Mouse (Mus musculus) kidney, postnatal 0 days (tissue): ENCODE measurements at regions not wholly inside any gene's neighbourhood (a gene's known extent, or its start where the extent isn't known, plus 50 kb on each side); places are given as distances from the start of the nearest gene placed in this dataset.
A peak's percentile ranks its signal among the peaks of the same experiment; 100 is the strongest.

Experiments used
- ATAC-seq: fragments of 200-750 bp; cut with Nextera tagmentation; replicated peaks from 2 replicates; pipeline ENCODE4 v1.8.0; 2017; ENCODE audit warnings: low read depth, moderate number of reproducible peaks, moderate TSS enrichment, moderate library complexity; ENCODE audit not compliant: low FRiP score
- DNase-seq: peaks from one replicate; pipeline ENCODE4 v3.0.0-alpha.2; 2016; ENCODE audit warnings: low spot score
- H3K27ac ChIP-seq: fragments of 300-500 bp; sonication (generic); 2 replicates; pipeline ENCODE4 v1.5.1; 2014; ENCODE audit warnings: mild to moderate bottlenecking
- H3K27me3 ChIP-seq: fragments of 300-500 bp; sonication (generic); 2 replicates; pipeline ENCODE4 v1.6.1; 2014; ENCODE audit warnings: low read length, mixed read lengths; ENCODE audit not compliant: insufficient read depth
- H3K36me3 ChIP-seq: fragments of 300-500 bp; sonication (generic); 2 replicates; pipeline ENCODE4 v1.6.1; 2014; ENCODE audit warnings: low read length, mixed read lengths; ENCODE audit not compliant: insufficient read depth
- H3K4me1 ChIP-seq: fragments of 300-500 bp; sonication (generic); replicated peaks from 2 replicates; pipeline ENCODE4 v1.6.1; 2014; ENCODE audit warnings: antibody characterized with exemption, low read length, mixed read lengths; ENCODE audit not compliant: insufficient read depth
- H3K4me2 ChIP-seq: fragments of 300-500 bp; sonication (generic); 2 replicates; pipeline ENCODE4 v1.6.1; 2014; ENCODE audit warnings: mild to moderate bottlenecking, low read length, moderate library complexity, mixed read lengths
- H3K4me3 ChIP-seq: fragments of 300-500 bp; sonication (generic); replicated peaks from 2 replicates; pipeline ENCODE4 v1.5.1; 2014; ENCODE audit warnings: low read depth, low read length
- H3K9ac ChIP-seq: fragments of 300-500 bp; sonication (generic); 2 replicates; pipeline ENCODE4 v1.6.1; 2014; ENCODE audit warnings: low read depth, low read length
- H3K9me3 ChIP-seq: fragments of 300-500 bp; sonication (generic); replicated peaks from 2 replicates; pipeline ENCODE4 v1.6.1; 2016; ENCODE audit warnings: low read length, inconsistent platforms, mixed read lengths
- CTCF ChIP-seq: IDR thresholded peaks from 2 replicates; pipeline ENCODE4 v1.5.1; 2016; ENCODE audit warnings: antibody characterized with exemption, low read depth, mild to moderate bottlenecking, moderate library complexity
- WGBS: fragments of 180-500 bp; shearing (Covaris S2); extraction: QIAGEN DNeasy Blood & Tissue Kit; methylation state at CpG from one replicate; pipeline ENCODE4 v1.1.7; 2014; 5-methylcytosine and 5-hydroxymethylcytosine counted together

GRCm38 (mm10) chr10:22921035-22921965, 101.3 kb upstream of the Tcf21 start:
- no peak for TF ChIP-seq CTCF
- Histone ChIP-seq H3K9me3 (no peaks in the 10 kb centered on the region), H3K27ac (peak overlapping the region; percentile 86), H3K4me3 (no peak overlapping the region), H3K4me2 (peak overlapping the region; percentile 31; the same call in 1 of the 2 replicates), H3K9ac (no peak overlapping the region), H3K27me3 (no peaks in the 10 kb centered on the region), H3K4me1 (0 out of 2 replicates have a peak, but pooled peaks cover 5% of the 10 kb centered on the region), H3K36me3 (no peaks in the 10 kb centered on the region)
- peak; percentile 90 for DNase-seq
- peak; percentile 74; the same call in 1 of the 2 replicates for ATAC-seq
- WGBS, result 34% methylated on average over 11 of the region's 11 CpGs

- Histone ChIP-seq H3K36me3 (no peaks in the 10 kb centered on the region), H3K4me1 (0 out of 2 replicates have a peak, but pooled peaks cover 5% of the 10 kb centered on the region), H3K9ac (no peak overlapping the region), H3K4me2 (no peak overlapping the region), H3K9me3 (no peaks in the 10 kb centered on the region), H3K4me3 (no peak overlapping the region), H3K27ac (peak overlapping the region; percentile 50; the same call in 1 of the 2 replicates), H3K27me3 (no peaks in the 10 kb centered on the region)
- DNase-seq (peak; percentile 74), ATAC-seq (no peak)
- TF ChIP-seq CTCF, result no peak
- WGBS, result 64% methylated on average over 1 of the region's 1 CpGs
Observed at GRCm38 (mm10) chr10:22919869-22920268, 99.9 kb upstream of the Tcf21 start.

- H3K36me3 ChIP-seq, result no peaks in the 10 kb centered on the region
- 97% methylated on average over 1 of the region's 1 CpGs for WGBS
- H3K9ac ChIP-seq, result no peak overlapping the region
- no peak overlapping the region for H3K27ac ChIP-seq
- 0 out of 2 replicates have a peak, but pooled peaks cover 5% of the 10 kb centered on the region for H3K4me1 ChIP-seq
- TF ChIP-seq CTCF, result no peak
- H3K4me3 ChIP-seq, result no peak overlapping the region
- no peak for ATAC-seq
- no peak for DNase-seq
- no peaks in the 10 kb centered on the region for H3K27me3 ChIP-seq
- no peak overlapping the region for H3K4me2 ChIP-seq
- no peaks in the 10 kb centered on the region for H3K9me3 ChIP-seq
Observed at GRCm38 (mm10) chr10:22917797-22918196, 97.8 kb upstream of the Tcf21 start.

- ATAC-seq (0 out of 2 replicates have a peak, but pooled peaks have one; percentile 21), DNase-seq (peak; percentile 83)
- Histone ChIP-seq H3K4me2 (no peak overlapping the region), H3K27ac (no peak overlapping the region), H3K27me3 (no peaks in the 10 kb centered on the region), H3K9ac (no peak overlapping the region), H3K4me3 (no peak overlapping the region), H3K4me1 (0 out of 2 replicates have a peak, but pooled peaks cover 3% of the 10 kb centered on the region), H3K9me3 (no peaks in the 10 kb centered on the region), H3K36me3 (no peaks in the 10 kb centered on the region)
- no peak for TF ChIP-seq CTCF
- WGBS, result 47% methylated on average over 6 of the region's 6 CpGs
Observed at GRCm38 (mm10) chr10:22915785-22916514, 96.0 kb upstream of the Tcf21 start.

- H3K27ac ChIP-seq, result no peak overlapping the region
- no peak overlapping the region for H3K4me3 ChIP-seq
- WGBS, result 71% methylated on average over 1 of the region's 1 CpGs
- TF ChIP-seq CTCF, result no peak
- no peak overlapping the region for H3K9ac ChIP-seq
- H3K9me3 ChIP-seq, result no peaks in the 10 kb centered on the region
- DNase-seq (peak; percentile 58), ATAC-seq (no peak)
- H3K27me3 ChIP-seq, result no peaks in the 10 kb centered on the region
- H3K36me3 ChIP-seq, result no peaks in the 10 kb centered on the region
- no peak overlapping the region for H3K4me2 ChIP-seq
- 0 out of 2 replicates have a peak, but pooled peaks cover 3% of the 10 kb centered on the region for H3K4me1 ChIP-seq
Observed at GRCm38 (mm10) chr10:22913112-22913511, 93.1 kb upstream of the Tcf21 start.

GRCm38 (mm10) chr10:22908640-22909039, 88.7 kb upstream of the Tcf21 start:
- H3K4me2 ChIP-seq, result no peak overlapping the region
- ATAC-seq (no peak), DNase-seq (no peak)
- H3K4me1 ChIP-seq, result no peaks in the 10 kb centered on the region
- no peak for TF ChIP-seq CTCF
- H3K36me3 ChIP-seq, result no peaks in the 10 kb centered on the region
- no peak overlapping the region for H3K9ac ChIP-seq
- WGBS, result 56% methylated on average over 6 of the region's 6 CpGs
- no peak overlapping the region for H3K27ac ChIP-seq
- no peak overlapping the region for H3K4me3 ChIP-seq
- no peaks in the 10 kb centered on the region for H3K27me3 ChIP-seq
- no peaks in the 10 kb centered on the region for H3K9me3 ChIP-seq
